Mouse (Mus musculus) spleen, postnatal 10 days (tissue): ENCODE results near the gene Slfnl1.

Experiments used
- DNase-seq, 2 experiments: peaks; one replicate each; pipeline ENCODE4 v3.0.0; 2021 to 2022; ENCODE audit warnings: low spot score in 2 of 2

Gene Slfnl1

GRCm38 (mm10) chr4:120531986-120532385 is at the start of gene Slfnl1:
Gene Slfnl1 (plus strand): TSS chr4:120532231.
- DNase-seq, result no peak

- DNase-seq, result no peak
Observed at GRCm38 (mm10) chr4:120487707-120488106, 44.3 kb upstream of the Slfnl1 start.

- no peak for DNase-seq
Observed at GRCm38 (mm10) chr4:120506955-120507354, 25.1 kb upstream of the Slfnl1 start.

- DNase-seq, result no peak
Observed at GRCm38 (mm10) chr4:120511203-120511602, 20.8 kb upstream of the Slfnl1 start.

GRCm38 (mm10) chr4:120514366-120514765 is 17.7 kb upstream of the Slfnl1 start:
- no peak for DNase-seq

- no peak for DNase-seq
Observed at GRCm38 (mm10) chr4:120516491-120516890, 15.5 kb upstream of the Slfnl1 start.

GRCm38 (mm10) chr4:120516907-120517306 is 15.1 kb upstream of the Slfnl1 start:
- DNase-seq, result no peak

- DNase-seq, result no peak
Observed at GRCm38 (mm10) chr4:120517335-120517734, 14.7 kb upstream of the Slfnl1 start.

GRCm38 (mm10) chr4:120521761-120522160 is 10.3 kb upstream of the Slfnl1 start:
- DNase-seq, result no peak

- DNase-seq, result no peak
Observed at GRCm38 (mm10) chr4:120522351-120522750, 9.7 kb upstream of the Slfnl1 start.

- DNase-seq, result no peak
Observed at GRCm38 (mm10) chr4:120523092-120523491, 8.9 kb upstream of the Slfnl1 start.

- no peak for DNase-seq
Observed at GRCm38 (mm10) chr4:120528171-120528570, 3.9 kb upstream of the Slfnl1 start.

GRCm38 (mm10) chr4:120538664-120539063 is 6.6 kb downstream of the Slfnl1 start:
- no peak for DNase-seq

GRCm38 (mm10) chr4:120544896-120545295 is 12.9 kb downstream of the Slfnl1 start:
- DNase-seq, result no peak

GRCm38 (mm10) chr4:120556592-120556991 is 24.6 kb downstream of the Slfnl1 start:
- DNase-seq, result no peak

GRCm38 (mm10) chr4:120565726-120566125 is 33.7 kb downstream of the Slfnl1 start:
- no peak for DNase-seq

- no peak for DNase-seq
Observed at GRCm38 (mm10) chr4:120568005-120568404, 36.0 kb downstream of the Slfnl1 start.

GRCm38 (mm10) chr4:120569025-120569424 is 37.0 kb downstream of the Slfnl1 start:
- no peak for DNase-seq

GRCm38 (mm10) chr4:120569486-120570437 is 37.7 kb downstream of the Slfnl1 start, which contains the start of gene Ctps:
Gene Ctps (minus strand): TSS chr4:120570276.
- DNase-seq, result peak; percentile 96

GRCm38 (mm10) chr4:120570438-120571069 is 38.5 kb downstream of the Slfnl1 start:
- DNase-seq, result no peak

- no peak for DNase-seq
Observed at GRCm38 (mm10) chr4:120571070-120571464, 39.0 kb downstream of the Slfnl1 start.

GRCm38 (mm10) chr4:120571691-120572090 is 39.7 kb downstream of the Slfnl1 start:
- no peak for DNase-seq

- no peak for DNase-seq
Observed at GRCm38 (mm10) chr4:120580894-120581293, 48.9 kb downstream of the Slfnl1 start.
